Mouse (Mus musculus) embryonic facial prominence, embryonic 11.5 days (tissue): Measurements from ENCODE around the gene Olfr1288. TPM values are rescaled to one million over a fixed set of nuclear protein-coding genes. Genes with fewer than 3 reads are reported as not detected.

Experiments
- ATAC-seq: fragments of 200-750 bp; cut with Nextera tagmentation; replicated peaks from 2 replicates; pipeline ENCODE4 v1.8.0; 2017; ENCODE audit warnings: low read depth; ENCODE audit not compliant: insufficient number of reproducible peaks, low FRiP score, low TSS enrichment
- DNase-seq: peaks from one replicate; pipeline ENCODE4 v3.0.0-alpha.2; 2015; ENCODE audit warnings: low spot score
- H3K27ac ChIP-seq: fragments of 300-500 bp; sonication (generic); replicated peaks from 2 replicates; pipeline ENCODE4 v1.5.1; 2014; ENCODE audit warnings: mild to moderate bottlenecking, low read depth, low read length, control low read depth
- H3K27me3 ChIP-seq: fragments of 300-500 bp; sonication (generic); 2 replicates; pipeline ENCODE4 v1.6.1; 2014; ENCODE audit warnings: mild to moderate bottlenecking, low read length, moderate library complexity, mixed read lengths; ENCODE audit not compliant: control insufficient read depth, insufficient read depth
- H3K36me3 ChIP-seq: fragments of 300-500 bp; sonication (generic); replicated peaks from 2 replicates; pipeline ENCODE4 v1.6.1; 2014; ENCODE audit warnings: low read depth, mild to moderate bottlenecking, low read length, moderate library complexity, mixed read lengths; ENCODE audit not compliant: control insufficient read depth, insufficient read depth
- H3K4me1 ChIP-seq: fragments of 300-500 bp; sonication (generic); 2 replicates; pipeline ENCODE4 v1.6.1; 2014; ENCODE audit warnings: low read length, mixed read lengths; ENCODE audit not compliant: control insufficient read depth, insufficient read depth
- H3K4me2 ChIP-seq: fragments of 300-500 bp; sonication (generic); 2 replicates; pipeline ENCODE4 v1.6.1; 2014; ENCODE audit warnings: low read depth, mild to moderate bottlenecking, control low read depth, low read length, moderate library complexity
- H3K4me3 ChIP-seq: fragments of 300-500 bp; sonication (generic); 2 replicates; pipeline ENCODE4 v1.5.1; 2014; ENCODE audit warnings: low read depth, low read length, control low read depth
- H3K9ac ChIP-seq: fragments of 300-500 bp; sonication (generic); replicated peaks from 2 replicates; pipeline ENCODE4 v1.6.1; 2014; ENCODE audit warnings: mild to moderate bottlenecking, control low read depth, low read length
- H3K9me3 ChIP-seq: fragments of 300-500 bp; sonication (generic); replicated peaks from 2 replicates; pipeline ENCODE4 v1.6.1; 2016; ENCODE audit warnings: mild to moderate bottlenecking, low read length, inconsistent platforms, mixed read lengths; ENCODE audit not compliant: control insufficient read depth
- WGBS: fragments of 180-500 bp; shearing (Covaris S2); extraction: QIAGEN DNeasy Blood & Tissue Kit; methylation state at CpG from one replicate; pipeline ENCODE4 v1.1.7; 2014; 5-methylcytosine and 5-hydroxymethylcytosine counted together
- polyA plus RNA-seq: library from polyadenylated mRNA; unstranded; fragments of >200 nt; fragmentation: Nextera tagmentation; extraction: Ambion mirVana; gene quantifications from 2 replicates; pipeline ENCODE4 v1.2.1, GENCODE M21; 2014

The Olfr1288 gene
- not detected in 2 replicates for polyA plus RNA-seq

- H3K27ac ChIP-seq = no peak within 1 kb of the TSS
- 85% methylated on average over 1 of the region's 1 CpGs for WGBS
These were observed at the start of gene Olfr1288 for GRCm38 (mm10) chr2:111473801-111474200. Gene Olfr1288, plus strand, starts transcription at chr2:111474101.

GRCm38 (mm10) chr2:111448842-111449241 lies 25.1 kb upstream of the Olfr1288 start, which contains the start of gene Olfr1287:
Gene Olfr1287, plus strand, starts transcription at chr2:111449142.
- WGBS = 73% methylated on average over 1 of the region's 1 CpGs
- ATAC-seq = no peak
- Histone ChIP-seq H3K27me3 (no peaks in the 10 kb centered on the region), H3K4me1 (no peaks in the 10 kb centered on the region), H3K9me3 (no peaks in the 10 kb centered on the region), H3K9ac (no peak within 1 kb of the TSS), H3K4me3 (no peak within 1 kb of the TSS), H3K4me2 (no peak within 1 kb of the TSS), H3K36me3 (no peaks in the 10 kb centered on the region), H3K27ac (no peak within 1 kb of the TSS)
- DNase-seq = no peak

More at GRCm38 (mm10) chr2:111473801-111474200, at the start of gene Olfr1288:
- Histone ChIP-seq H3K4me3 (no peak within 1 kb of the TSS), H3K4me1 (no peaks in the 10 kb centered on the region), H3K4me2 (no peak within 1 kb of the TSS), H3K9me3 (no peaks in the 10 kb centered on the region), H3K36me3 (no peaks in the 10 kb centered on the region), H3K27me3 (no peaks in the 10 kb centered on the region), H3K9ac (no peak within 1 kb of the TSS)
- ATAC-seq (no peak), DNase-seq (no peak)

GRCm38 (mm10) chr2:111480519-111480918 lies 6.6 kb downstream of the Olfr1288 start, which contains the start of gene Olfr1289:
Gene Olfr1289, plus strand, starts transcription at chr2:111480819.
- Histone ChIP-seq H3K4me1 (no peaks in the 10 kb centered on the region), H3K9me3 (no peaks in the 10 kb centered on the region), H3K27me3 (no peaks in the 10 kb centered on the region), H3K36me3 (no peaks in the 10 kb centered on the region), H3K4me2 (no peak within 1 kb of the TSS), H3K9ac (no peak within 1 kb of the TSS), H3K4me3 (no peak within 1 kb of the TSS), H3K27ac (no peak within 1 kb of the TSS)
- 90% methylated on average over 1 of the region's 1 CpGs for WGBS
- DNase-seq = no peak
- ATAC-seq = no peak

GRCm38 (mm10) chr2:111493729-111494128 lies 19.8 kb downstream of the Olfr1288 start, which contains the start of gene Olfr1290:
Gene Olfr1290, minus strand, starts transcription at chr2:111493829.
- 75% methylated on average over 5 of the region's 5 CpGs for WGBS
- H3K4me3 ChIP-seq = no peak within 1 kb of the TSS
- H3K27me3 ChIP-seq = no peaks in the 10 kb centered on the region
- H3K27ac ChIP-seq = no peak within 1 kb of the TSS
- ATAC-seq = no peak
- H3K4me1 ChIP-seq = no peaks in the 10 kb centered on the region
- no peak within 1 kb of the TSS for H3K9ac ChIP-seq
- no peak for DNase-seq
- no peaks in the 10 kb centered on the region for H3K9me3 ChIP-seq
- no peaks in the 10 kb centered on the region for H3K36me3 ChIP-seq
- H3K4me2 ChIP-seq = no peak within 1 kb of the TSS

GRCm38 (mm10) chr2:111496880-111497279 lies 23.0 kb downstream of the Olfr1288 start, which contains the start of gene Olfr1291-ps1:
Gene Olfr1291-ps1, plus strand, starts transcription at chr2:111497180.
- H3K36me3 ChIP-seq = no peaks in the 10 kb centered on the region
- no peak within 1 kb of the TSS for H3K27ac ChIP-seq
- 81% methylated on average over 3 of the region's 3 CpGs for WGBS
- no peak within 1 kb of the TSS for H3K4me3 ChIP-seq
- DNase-seq = no peak
- H3K9ac ChIP-seq = no peak within 1 kb of the TSS
- H3K9me3 ChIP-seq = no peaks in the 10 kb centered on the region
- H3K27me3 ChIP-seq = no peaks in the 10 kb centered on the region
- no peak for ATAC-seq
- H3K4me1 ChIP-seq = no peaks in the 10 kb centered on the region
- H3K4me2 ChIP-seq = no peak within 1 kb of the TSS

- Histone ChIP-seq H3K4me1 (no peaks in the 10 kb centered on the region), H3K9ac (no peak overlapping the region), H3K36me3 (no peaks in the 10 kb centered on the region), H3K27me3 (no peaks in the 10 kb centered on the region), H3K27ac (no peak overlapping the region), H3K4me2 (no peak overlapping the region), H3K9me3 (no peaks in the 10 kb centered on the region), H3K4me3 (no peak overlapping the region)
- ATAC-seq = no peak
- 89% methylated on average over 10 of the region's 10 CpGs for WGBS
- no peak for DNase-seq
These were observed 43.5 kb downstream of the Olfr1288 start for GRCm38 (mm10) chr2:111517451-111517850.

- WGBS = 85% methylated on average over 1 of the region's 1 CpGs
- no peaks in the 10 kb centered on the region for H3K27me3 ChIP-seq
- no peaks in the 10 kb centered on the region for H3K9me3 ChIP-seq
- H3K4me2 ChIP-seq = no peak within 1 kb of the TSS
- H3K27ac ChIP-seq = no peak within 1 kb of the TSS
- DNase-seq (no peak), ATAC-seq (no peak)
- H3K4me1 ChIP-seq = no peaks in the 10 kb centered on the region
- no peak within 1 kb of the TSS for H3K9ac ChIP-seq
- no peak within 1 kb of the TSS for H3K4me3 ChIP-seq
- H3K36me3 ChIP-seq = no peaks in the 10 kb centered on the region
These were observed 51.0 kb downstream of the Olfr1288 start, which contains the start of gene Olfr1293-ps for GRCm38 (mm10) chr2:111524903-111525302. Gene Olfr1293-ps, plus strand, starts transcription at chr2:111525203.
